Mouse (Mus musculus): ENCODE data around the gene Rex1bd. TPM values are rescaled to one million over a fixed set of nuclear protein-coding genes. Genes with fewer than 3 reads are reported as not detected.
"Not testable (repeated sequence)": the region's sequence is repeated elsewhere in the genome, so short reads cannot be mapped to it uniquely, and the experiment has no call there.

Gene Rex1bd
- polyA plus RNA-seq, 1 experiment from 2014 or later, result 138 TPM

DNA sequence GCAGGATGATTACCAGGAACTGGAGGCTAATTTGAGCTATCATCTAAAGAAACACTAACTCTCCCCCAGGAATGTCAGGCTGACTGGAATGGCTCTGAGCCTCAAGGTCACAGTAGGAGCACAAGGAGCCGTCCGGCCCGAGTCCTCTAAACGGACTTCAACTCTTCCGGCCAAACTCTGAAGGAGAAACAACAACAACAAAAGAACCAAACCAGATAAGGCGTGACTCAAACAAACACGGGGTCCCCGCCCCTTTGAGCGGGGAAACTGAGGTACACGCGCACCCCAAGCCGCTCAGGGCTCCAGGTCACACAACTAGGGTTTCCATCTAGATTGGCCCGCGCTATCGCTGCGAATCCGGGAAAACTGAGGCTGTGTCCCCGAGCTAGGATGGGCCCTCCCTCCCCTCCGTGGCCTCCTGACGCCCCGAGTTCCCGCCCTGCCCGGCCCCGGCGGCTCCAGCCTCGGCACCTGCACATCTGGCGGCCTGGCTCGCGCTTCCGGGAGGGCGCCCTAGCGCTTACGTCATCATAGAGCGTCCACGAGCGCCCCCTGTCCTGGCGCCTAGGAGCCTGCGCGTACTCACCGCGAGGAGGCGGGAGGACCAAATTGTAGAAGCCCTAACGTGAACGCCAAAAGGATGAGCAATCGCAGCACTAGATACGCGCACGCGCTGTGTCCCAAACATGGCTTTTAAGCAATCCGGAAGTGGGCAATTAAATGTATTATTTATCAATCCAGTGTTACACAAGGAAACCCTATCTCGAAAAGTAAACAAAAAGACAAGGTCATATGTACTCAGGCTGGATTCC, 16.2 kb upstream of the Rex1bd start:
- no peaks in the 10 kb centered on the region for H3K27me3 ChIP-seq (ENCODE audit: control insufficient read depth, insufficient read depth, low read length)

DNA sequence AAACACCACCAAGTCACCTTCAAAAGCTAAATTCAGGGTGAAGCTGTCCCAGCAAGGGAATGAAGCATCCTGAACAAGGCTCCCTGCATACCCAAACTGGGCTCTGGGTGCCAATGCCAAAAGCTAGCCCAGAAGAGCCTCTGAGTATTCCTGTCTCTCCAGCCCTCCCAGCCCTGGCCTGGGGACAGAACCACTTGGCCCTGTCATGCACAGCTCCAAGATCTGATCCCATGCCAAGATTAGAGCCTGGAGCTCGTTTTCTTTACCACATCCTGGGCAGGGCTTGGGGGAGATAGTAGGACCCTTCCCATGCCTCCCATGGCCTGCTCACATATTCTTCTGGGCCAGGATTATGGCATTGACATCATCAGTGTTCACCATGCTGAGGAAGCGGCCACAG, 13.1 kb upstream of the Rex1bd start:
- 71% methylated on average over 2 of the region's 2 CpGs for WGBS
- H3K27me3 ChIP-seq (ENCODE audit: control insufficient read depth, insufficient read depth, low read length), result no peaks in the 10 kb centered on the region
- H3K36me3 ChIP-seq (ENCODE audit: control insufficient read depth, insufficient read depth, low read length), result no peaks in the 10 kb centered on the region
- H3K4me3 ChIP-seq (ENCODE audit: low read depth, low read length), result no peak overlapping the region
- peaks cover 4% of the 10 kb centered on the region; the same call in 1 of the 2 replicates for H3K4me1 ChIP-seq (ENCODE audit: control insufficient read depth, insufficient read depth, low read length)
- DNase-seq (ENCODE audit: low spot score), result no peak
- no peaks in the 10 kb centered on the region for H3K9me3 ChIP-seq (ENCODE audit: control insufficient read depth, low read length)
- no peak overlapping the region for H3K9ac ChIP-seq (ENCODE audit: low read length)
- no peak overlapping the region for H3K27ac ChIP-seq (replicated peaks; ENCODE audit: low read depth, low read length)
- ATAC-seq (ENCODE audit: insufficient number of reproducible peaks, low FRiP score, low TSS enrichment, low read depth), result no peak
- no peak overlapping the region for H3K4me2 ChIP-seq (ENCODE audit: low read depth, severe bottlenecking)

More for the DNA sequence above, 16.2 kb upstream of the Rex1bd start:
- Histone ChIP-seq H3K27ac (replicated peaks; ENCODE audit: low read depth, low read length) (peak overlapping the region; percentile 71), H3K4me2 (ENCODE audit: low read depth, severe bottlenecking) (peak overlapping the region; percentile 72), H3K4me1 (ENCODE audit: control insufficient read depth, insufficient read depth, low read length) (peaks cover 4% of the 10 kb centered on the region; the same call in 1 of the 2 replicates), H3K9ac (ENCODE audit: low read length) (peak overlapping the region; percentile 77), H3K9me3 (ENCODE audit: control insufficient read depth, low read length) (no peaks in the 10 kb centered on the region), H3K4me3 (ENCODE audit: low read depth, low read length) (peak overlapping the region; percentile 68), H3K36me3 (ENCODE audit: control insufficient read depth, insufficient read depth, low read length) (no peaks in the 10 kb centered on the region)
- peak; percentile 97 for DNase-seq (ENCODE audit: low spot score)
- peak; percentile 81 for ATAC-seq (ENCODE audit: insufficient number of reproducible peaks, low FRiP score, low TSS enrichment, low read depth)
- under 1% methylated on average over 51 of the region's 51 CpGs for WGBS

DNA sequence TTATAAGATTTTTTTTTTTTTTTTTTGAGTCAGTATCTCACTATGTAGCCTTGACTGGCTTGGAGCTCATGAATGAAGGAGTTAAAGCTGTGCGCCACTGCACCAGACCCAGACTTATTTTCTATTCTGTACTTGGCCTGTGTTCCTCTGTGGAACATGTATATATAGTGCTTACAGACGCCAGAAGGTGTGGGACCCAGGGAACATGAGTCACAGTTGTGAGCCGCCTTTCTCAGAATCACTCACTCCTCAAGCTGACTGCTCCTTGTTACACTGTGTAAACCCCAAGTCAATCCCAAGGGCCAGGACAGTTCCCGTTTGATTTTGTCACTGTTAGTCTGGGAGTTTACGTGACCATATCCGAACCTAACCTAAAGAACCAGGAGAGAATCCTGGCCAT, 12.5 kb upstream of the Rex1bd start:
- no peak overlapping the region for H3K4me2 ChIP-seq (ENCODE audit: low read depth, severe bottlenecking)
- no peak overlapping the region for H3K27ac ChIP-seq (replicated peaks; ENCODE audit: low read depth, low read length)
- H3K4me3 ChIP-seq (ENCODE audit: low read depth, low read length), result no peak overlapping the region
- peaks cover 4% of the 10 kb centered on the region; the same call in 1 of the 2 replicates for H3K4me1 ChIP-seq (ENCODE audit: control insufficient read depth, insufficient read depth, low read length)
- DNase-seq (ENCODE audit: low spot score) (no peak), ATAC-seq (ENCODE audit: insufficient number of reproducible peaks, low FRiP score, low TSS enrichment, low read depth) (no peak)
- H3K9me3 ChIP-seq (ENCODE audit: control insufficient read depth, low read length), result no peaks in the 10 kb centered on the region
- WGBS, result 92% methylated on average over 6 of the region's 6 CpGs
- H3K36me3 ChIP-seq (ENCODE audit: control insufficient read depth, insufficient read depth, low read length), result no peaks in the 10 kb centered on the region
- no peaks in the 10 kb centered on the region for H3K27me3 ChIP-seq (ENCODE audit: control insufficient read depth, insufficient read depth, low read length)
- H3K9ac ChIP-seq (ENCODE audit: low read length), result no peak overlapping the region

DNA sequence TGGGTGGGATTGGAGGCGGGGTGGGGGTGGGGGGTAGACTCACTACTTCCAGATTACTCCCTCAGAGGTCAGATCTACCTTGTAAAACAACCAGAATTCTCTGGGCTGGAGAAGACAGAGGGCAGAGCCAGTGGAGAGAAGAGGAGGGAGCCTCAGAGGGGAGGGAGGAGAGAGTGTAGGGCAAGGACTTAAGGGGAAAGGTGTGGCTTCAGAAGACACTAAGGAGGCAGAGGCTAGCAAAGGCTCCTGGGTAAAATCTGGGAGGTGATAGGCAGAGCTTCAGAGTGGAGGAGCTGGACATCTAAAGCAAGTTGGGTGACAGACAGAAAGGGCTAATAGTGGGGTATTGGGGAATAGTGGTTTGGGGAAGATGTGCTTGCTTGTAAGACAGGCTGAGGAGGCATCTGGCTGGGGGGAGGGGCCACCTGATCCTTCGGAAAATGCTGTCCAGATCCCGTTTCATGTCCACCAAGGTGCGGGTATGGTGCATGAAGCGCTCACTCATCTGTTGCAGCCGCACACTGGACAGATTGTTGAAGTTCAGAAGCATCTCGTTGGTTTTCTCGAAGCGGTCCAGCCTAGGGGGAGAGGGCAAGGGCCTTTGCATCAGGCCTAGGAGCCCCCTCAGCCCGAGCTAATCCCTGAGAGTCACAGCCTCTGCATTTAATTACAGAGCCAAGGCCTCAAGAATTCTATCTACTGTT, 11.5 kb upstream of the Rex1bd start:
- DNase-seq (ENCODE audit: low spot score) (no peak), ATAC-seq (ENCODE audit: insufficient number of reproducible peaks, low FRiP score, low TSS enrichment, low read depth) (no peak)
- H3K4me3 ChIP-seq (ENCODE audit: low read depth, low read length), result no peak overlapping the region
- WGBS, result 69% methylated on average over 10 of the region's 10 CpGs
- H3K27ac ChIP-seq (replicated peaks; ENCODE audit: low read depth, low read length), result no peak overlapping the region
- H3K4me2 ChIP-seq (ENCODE audit: low read depth, severe bottlenecking), result no peak overlapping the region
- no peak overlapping the region for H3K9ac ChIP-seq (ENCODE audit: low read length)
- H3K4me1 ChIP-seq (ENCODE audit: control insufficient read depth, insufficient read depth, low read length), result peaks cover 4% of the 10 kb centered on the region; the same call in 1 of the 2 replicates
- no peaks in the 10 kb centered on the region for H3K9me3 ChIP-seq (ENCODE audit: control insufficient read depth, low read length)
- no peaks in the 10 kb centered on the region for H3K27me3 ChIP-seq (ENCODE audit: control insufficient read depth, insufficient read depth, low read length)
- no peaks in the 10 kb centered on the region; the same call in 1 of the 2 replicates for H3K36me3 ChIP-seq (ENCODE audit: control insufficient read depth, insufficient read depth, low read length)

DNA sequence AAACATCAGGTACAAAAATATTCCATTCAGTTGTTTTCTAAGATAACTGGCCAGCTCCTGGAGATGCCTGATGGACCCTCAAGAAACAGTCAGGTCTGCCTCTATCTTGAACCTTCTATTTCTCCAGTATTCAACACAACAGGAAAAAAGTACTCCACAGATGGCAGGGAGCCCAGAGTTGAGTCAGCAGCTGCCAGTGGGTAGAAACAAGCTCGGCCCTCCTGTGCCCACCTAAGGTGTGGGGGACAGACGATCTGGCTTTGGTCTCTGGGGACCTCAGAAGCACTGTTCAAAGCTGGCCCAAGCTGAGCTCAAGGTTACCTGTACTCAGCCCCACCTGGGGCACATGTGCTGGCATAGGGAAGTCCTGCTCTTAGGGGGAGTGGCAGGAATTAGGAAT, 6.9 kb upstream of the Rex1bd start:
- no peak overlapping the region for H3K9ac ChIP-seq (ENCODE audit: low read length)
- ATAC-seq (ENCODE audit: insufficient number of reproducible peaks, low FRiP score, low TSS enrichment, low read depth), result no peak
- 86% methylated on average over 2 of the region's 2 CpGs for WGBS
- DNase-seq (ENCODE audit: low spot score), result no peak
- H3K4me2 ChIP-seq (ENCODE audit: low read depth, severe bottlenecking), result no peak overlapping the region
- H3K4me3 ChIP-seq (ENCODE audit: low read depth, low read length), result no peak overlapping the region
- H3K27ac ChIP-seq (replicated peaks; ENCODE audit: low read depth, low read length), result no peak overlapping the region
- peaks cover 8% of the 10 kb centered on the region for H3K4me1 ChIP-seq (ENCODE audit: control insufficient read depth, insufficient read depth, low read length)
- H3K27me3 ChIP-seq (ENCODE audit: control insufficient read depth, insufficient read depth, low read length), result no peaks in the 10 kb centered on the region
- H3K36me3 ChIP-seq (ENCODE audit: control insufficient read depth, insufficient read depth, low read length), result peaks cover 5% of the 10 kb centered on the region; the same call in 1 of the 2 replicates
- no peaks in the 10 kb centered on the region for H3K9me3 ChIP-seq (ENCODE audit: control insufficient read depth, low read length)

DNA sequence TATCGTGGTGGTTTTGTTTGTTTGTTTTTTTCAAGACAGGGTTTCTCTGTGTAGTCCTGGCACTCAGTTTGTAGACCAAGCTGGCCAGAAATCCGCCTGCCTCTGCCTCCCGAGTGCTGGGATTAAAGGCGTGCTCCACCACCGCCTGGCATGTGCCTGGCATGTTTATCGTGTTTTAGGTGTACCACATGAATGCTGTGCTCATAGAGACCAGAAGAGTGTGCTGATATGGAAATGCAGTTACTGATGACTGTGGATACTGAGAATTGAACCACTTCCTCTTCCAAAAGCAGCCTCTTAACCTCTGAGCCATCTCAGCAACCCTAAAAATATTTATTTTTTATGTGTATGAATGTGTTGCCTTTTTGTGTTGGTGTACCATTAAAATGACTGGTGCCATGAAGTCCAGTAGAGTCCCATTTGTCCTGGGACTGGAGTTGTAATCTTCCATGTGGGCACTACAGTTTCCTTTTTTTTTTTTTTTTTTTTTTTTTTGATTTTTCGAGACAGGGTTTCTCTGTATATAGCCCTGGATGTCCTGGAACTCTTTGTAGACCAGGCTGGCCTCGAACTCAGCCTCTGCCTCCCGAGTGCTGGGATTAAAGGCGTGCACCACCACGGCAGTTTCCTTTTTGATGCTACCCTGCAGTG, 5.8 kb upstream of the Rex1bd start:
- no peaks in the 10 kb centered on the region for H3K9me3 ChIP-seq (ENCODE audit: control insufficient read depth, low read length)
- no peak overlapping the region for H3K4me2 ChIP-seq (ENCODE audit: low read depth, severe bottlenecking)
- no peaks in the 10 kb centered on the region for H3K27me3 ChIP-seq (ENCODE audit: control insufficient read depth, insufficient read depth, low read length)
- peaks cover 8% of the 10 kb centered on the region for H3K4me1 ChIP-seq (ENCODE audit: control insufficient read depth, insufficient read depth, low read length)
- DNase-seq (ENCODE audit: low spot score) (no peak), ATAC-seq (ENCODE audit: insufficient number of reproducible peaks, low FRiP score, low TSS enrichment, low read depth) (no peak)
- no peak overlapping the region for H3K4me3 ChIP-seq (ENCODE audit: low read depth, low read length)
- 95% methylated on average over 11 of the region's 11 CpGs for WGBS
- no peak overlapping the region for H3K27ac ChIP-seq (replicated peaks; ENCODE audit: low read depth, low read length)
- no peak overlapping the region for H3K9ac ChIP-seq (ENCODE audit: low read length)
- H3K36me3 ChIP-seq (ENCODE audit: control insufficient read depth, insufficient read depth, low read length), result peaks cover 10% of the 10 kb centered on the region; the same call in 1 of the 2 replicates

DNA sequence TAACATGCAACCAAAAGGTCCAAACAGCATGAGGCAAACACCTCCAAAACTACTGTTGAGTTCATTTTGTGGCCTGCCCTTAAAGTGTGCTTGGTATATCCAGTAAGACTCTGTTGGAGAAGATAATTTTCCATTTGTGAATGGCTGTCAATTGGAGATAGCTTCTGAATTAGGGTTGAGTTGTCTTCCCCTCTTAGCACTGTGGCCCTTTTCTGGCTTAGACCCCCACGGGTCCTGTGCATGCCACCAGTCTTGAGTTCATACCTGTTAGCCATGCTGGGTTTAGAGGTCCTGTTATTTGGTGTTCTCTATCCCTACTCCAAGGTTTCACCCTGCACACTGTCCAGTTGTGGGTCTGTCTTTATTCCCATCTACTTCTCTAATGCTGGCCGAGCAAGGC, 5.2 kb upstream of the Rex1bd start:
- peaks cover 12% of the 10 kb centered on the region; the same call in 1 of the 2 replicates for H3K36me3 ChIP-seq (ENCODE audit: control insufficient read depth, insufficient read depth, low read length)
- no peak for ATAC-seq (ENCODE audit: insufficient number of reproducible peaks, low FRiP score, low TSS enrichment, low read depth)
- no peak overlapping the region for H3K9ac ChIP-seq (ENCODE audit: low read length)
- no peak overlapping the region for H3K4me3 ChIP-seq (ENCODE audit: low read depth, low read length)
- H3K27ac ChIP-seq (replicated peaks; ENCODE audit: low read depth, low read length), result no peak overlapping the region
- no peaks in the 10 kb centered on the region for H3K27me3 ChIP-seq (ENCODE audit: control insufficient read depth, insufficient read depth, low read length)
- DNase-seq (ENCODE audit: low spot score), result no peak
- H3K4me2 ChIP-seq (ENCODE audit: low read depth, severe bottlenecking), result no peak overlapping the region
- peaks cover 8% of the 10 kb centered on the region for H3K4me1 ChIP-seq (ENCODE audit: control insufficient read depth, insufficient read depth, low read length)
- no peaks in the 10 kb centered on the region for H3K9me3 ChIP-seq (ENCODE audit: control insufficient read depth, low read length)
- WGBS, result 97% methylated on average over 2 of the region's 2 CpGs

DNA sequence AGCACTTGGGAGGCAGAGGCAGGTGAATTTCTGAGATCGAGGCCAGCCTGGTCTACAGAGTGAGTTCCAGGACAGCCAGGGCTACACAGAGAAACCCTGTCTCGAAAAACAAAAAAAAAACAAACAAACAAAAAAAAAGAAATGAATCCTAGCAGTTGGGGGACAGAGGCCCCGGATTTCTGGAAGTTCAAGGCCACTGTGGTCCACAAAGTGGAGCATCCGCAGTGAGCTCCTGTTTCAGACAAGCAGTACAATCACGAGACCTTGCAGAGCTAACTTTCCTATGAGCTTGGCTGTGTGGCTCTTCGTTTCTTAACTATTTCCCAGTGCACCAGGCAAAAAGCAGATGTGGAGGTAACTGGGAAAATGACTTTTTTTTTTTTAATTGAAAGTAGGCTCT, 4.6 kb upstream of the Rex1bd start:
- not testable (repeated sequence) for ATAC-seq (ENCODE audit: insufficient number of reproducible peaks, low FRiP score, low TSS enrichment, low read depth)

More for the DNA sequence above, 4.6 kb upstream of the Rex1bd start:
- Histone ChIP-seq H3K36me3 (ENCODE audit: control insufficient read depth, insufficient read depth, low read length) (peaks cover 12% of the 10 kb centered on the region; the same call in 1 of the 2 replicates), H3K4me3 (ENCODE audit: low read depth, low read length) (peak overlapping the region; percentile 97), H3K4me2 (ENCODE audit: low read depth, severe bottlenecking) (peak overlapping the region; percentile 98; the same call in 1 of the 2 replicates)
- DNase-seq (ENCODE audit: low spot score); H3K4me1 ChIP-seq (ENCODE audit: control insufficient read depth, insufficient read depth, low read length); H3K9ac ChIP-seq (ENCODE audit: low read length); H3K27me3 ChIP-seq (ENCODE audit: control insufficient read depth, insufficient read depth, low read length); H3K27ac ChIP-seq (replicated peaks; ENCODE audit: low read depth, low read length); H3K9me3 ChIP-seq (ENCODE audit: control insufficient read depth, low read length): not testable (repeated sequence)
- 88% methylated on average over 6 of the region's 6 CpGs for WGBS
